Mouse (Mus musculus) lung, embryonic 15.5 days (tissue): ENCODE measurements around the gene Miox. TPM values are rescaled to one million over a fixed set of nuclear protein-coding genes. Genes with fewer than 3 reads are reported as not detected.
A peak's percentile ranks its signal among the peaks of the same experiment; 100 is the strongest.

Experiments
- ATAC-seq: fragments of 200-750 bp; cut with Nextera tagmentation; 2 replicates; pipeline ENCODE4 v1.8.0; 2017; ENCODE audit warnings: moderate number of reproducible peaks, borderline replicate concordance; ENCODE audit not compliant: low FRiP score, low TSS enrichment; ENCODE audit errors: extremely low read depth
- H3K27ac ChIP-seq: fragments of 300-500 bp; sonication (generic); 2 replicates; pipeline ENCODE4 v1.5.1; 2015; ENCODE audit warnings: moderate library complexity, mild to moderate bottlenecking, inconsistent platforms
- H3K27me3 ChIP-seq: fragments of 300-500 bp; sonication (generic); 2 replicates; pipeline ENCODE4 v1.6.1; 2015; ENCODE audit warnings: inconsistent platforms
- H3K36me3 ChIP-seq: fragments of 300-500 bp; sonication (generic); 2 replicates; pipeline ENCODE4 v1.6.1; 2015; ENCODE audit warnings: inconsistent platforms
- H3K4me1 ChIP-seq: fragments of 300-500 bp; sonication (generic); 2 replicates; pipeline ENCODE4 v1.6.1; 2015; ENCODE audit warnings: inconsistent platforms
- H3K4me2 ChIP-seq: fragments of 300-500 bp; sonication (generic); 2 replicates; pipeline ENCODE4 v1.6.1; 2015; ENCODE audit warnings: inconsistent platforms, mild to moderate bottlenecking, moderate library complexity
- H3K4me3 ChIP-seq: fragments of 300-500 bp; sonication (generic); 2 replicates; pipeline ENCODE4 v1.5.1; 2015; ENCODE audit warnings: mild to moderate bottlenecking, inconsistent platforms
- H3K9ac ChIP-seq: fragments of 300-500 bp; sonication (generic); 2 replicates; pipeline ENCODE4 v1.6.1; 2015; ENCODE audit warnings: inconsistent platforms
- H3K9me3 ChIP-seq: fragments of 300-500 bp; sonication (generic); 2 replicates; pipeline ENCODE4 v1.6.1; 2016; ENCODE audit warnings: inconsistent platforms
- WGBS: fragments of 180-500 bp; shearing (Covaris S2); methylation state at CpG from one replicate; pipeline ENCODE4 v1.1.7; 2015; 5-methylcytosine and 5-hydroxymethylcytosine counted together
- polyA plus RNA-seq: library from polyadenylated mRNA; unstranded; fragments of >200 nt; fragmentation: Nextera tagmentation; extraction: Ambion mirVana; gene quantifications from 2 replicates; pipeline ENCODE4 v1.2.1, GENCODE M21; 2015

Miox gene
- polyA plus RNA-seq = not detected in 2 replicates

DNA sequence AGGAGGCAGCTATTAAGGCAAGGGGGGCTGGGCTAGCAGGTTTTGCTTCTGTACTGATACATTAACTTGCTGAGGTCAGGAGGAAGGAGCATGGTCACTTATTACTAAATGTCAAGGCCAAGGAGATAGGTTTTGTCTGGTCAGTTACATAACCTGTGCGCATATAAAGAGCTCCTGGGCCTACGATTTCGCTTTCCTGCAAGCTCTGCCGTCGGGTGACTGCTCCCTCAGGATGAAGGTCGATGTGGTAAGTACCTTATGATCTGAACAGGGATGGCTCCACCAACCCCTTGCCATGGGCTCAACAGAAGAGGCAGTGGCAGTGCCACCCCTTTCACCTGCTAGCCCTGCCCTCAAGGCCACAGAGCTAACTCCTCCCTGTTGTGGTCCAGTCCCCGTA lies at the start of gene Miox:
Gene Miox (plus strand): TSS at position 128 of the 400 bp plus-strand sequence.
- Histone ChIP-seq H3K27ac (no peak within 1 kb of the TSS), H3K4me3 (no peak within 1 kb of the TSS), H3K36me3 (no peaks in the 10 kb centered on the region), H3K4me2 (no peak within 1 kb of the TSS), H3K4me1 (no peaks in the 10 kb centered on the region), H3K9me3 (no peaks in the 10 kb centered on the region), H3K27me3 (no peaks in the 10 kb centered on the region), H3K9ac (no peak within 1 kb of the TSS)
- WGBS = 78% methylated on average over 7 of the region's 7 CpGs
- ATAC-seq = no peak

DNA sequence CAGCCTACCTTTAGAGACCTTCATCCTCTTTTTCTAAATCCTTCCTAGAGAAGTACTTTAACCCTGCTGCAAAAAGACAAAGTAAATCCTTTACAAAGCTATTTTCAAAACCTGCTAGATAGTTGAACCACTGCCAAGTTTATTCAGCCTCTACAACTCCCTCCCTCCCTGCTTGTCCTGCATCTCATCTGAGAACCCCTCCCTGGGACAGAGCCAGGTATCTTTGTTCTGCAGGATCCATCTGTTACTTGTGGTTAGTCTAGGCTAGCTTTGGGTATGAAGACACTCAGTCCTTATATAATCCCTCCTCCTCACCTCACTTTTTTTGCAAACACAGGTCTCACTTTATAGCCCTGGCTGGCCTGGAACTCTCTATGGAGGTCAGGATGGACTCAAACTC lies 49.2 kb upstream of the Miox start:
- Histone ChIP-seq H3K9ac (no peak overlapping the region), H3K4me1 (no peaks in the 10 kb centered on the region), H3K4me2 (no peak overlapping the region), H3K36me3 (peaks cover 77% of the 10 kb centered on the region), H3K9me3 (no peaks in the 10 kb centered on the region), H3K27me3 (no peaks in the 10 kb centered on the region), H3K27ac (no peak overlapping the region), H3K4me3 (no peak overlapping the region)
- ATAC-seq = no peak

DNA sequence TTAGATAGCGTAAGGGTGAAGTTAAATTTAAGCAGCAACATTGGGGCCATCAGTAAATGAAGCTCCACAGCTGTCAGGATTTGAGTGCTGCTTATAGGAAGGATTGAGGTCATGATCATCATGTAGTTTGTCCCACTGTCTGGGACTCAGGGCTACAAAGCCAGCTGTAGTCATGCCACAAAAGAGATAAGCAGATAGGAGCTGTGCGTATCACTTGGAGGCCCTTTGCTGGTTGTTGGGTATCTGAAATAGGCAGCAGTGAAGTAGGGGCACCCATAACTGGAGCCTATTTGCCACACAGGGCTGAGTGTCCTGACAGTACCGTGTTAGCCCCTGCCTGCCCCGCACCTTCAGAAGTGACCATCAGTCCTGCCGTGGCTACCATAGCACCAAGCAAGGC lies 48.7 kb upstream of the Miox start:
- no peak for ATAC-seq
- peaks cover 77% of the 10 kb centered on the region for H3K36me3 ChIP-seq

DNA sequence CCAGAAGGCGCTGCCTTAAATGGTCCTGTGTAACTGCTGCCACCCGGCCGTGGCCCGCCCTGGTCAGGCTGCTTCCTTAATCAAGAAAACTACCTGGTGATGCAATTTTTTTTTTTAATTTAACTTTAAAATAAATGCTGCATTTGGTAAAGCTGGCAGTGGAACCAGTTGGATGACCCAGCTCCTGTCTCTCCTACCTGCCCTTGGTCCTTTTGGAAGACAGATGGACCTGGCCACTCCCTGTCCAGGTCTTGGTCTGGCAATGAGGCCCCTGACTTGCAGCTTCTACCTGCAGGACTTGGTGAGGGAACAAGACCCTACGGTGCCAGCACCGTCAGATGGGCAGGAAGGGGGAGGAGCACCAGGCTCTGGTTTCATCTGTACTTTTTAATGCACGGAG lies 48.1 kb upstream of the Miox start:
- 80% methylated on average over 7 of the region's 7 CpGs for WGBS
- H3K4me3 ChIP-seq = no peak overlapping the region
- no peak for ATAC-seq
- H3K9ac ChIP-seq = no peak overlapping the region
- no peaks in the 10 kb centered on the region for H3K4me1 ChIP-seq
- no peak overlapping the region for H3K4me2 ChIP-seq
- H3K9me3 ChIP-seq = no peaks in the 10 kb centered on the region
- H3K36me3 ChIP-seq = peaks cover 75% of the 10 kb centered on the region
- no peaks in the 10 kb centered on the region for H3K27me3 ChIP-seq
- H3K27ac ChIP-seq = no peak overlapping the region

More for the DNA sequence above, 48.7 kb upstream of the Miox start:
- 89% methylated on average over 5 of the region's 5 CpGs for WGBS
- Histone ChIP-seq H3K27ac (no peak overlapping the region), H3K4me2 (no peak overlapping the region), H3K4me1 (no peaks in the 10 kb centered on the region), H3K4me3 (no peak overlapping the region), H3K9me3 (no peaks in the 10 kb centered on the region), H3K9ac (no peak overlapping the region), H3K27me3 (no peaks in the 10 kb centered on the region)

DNA sequence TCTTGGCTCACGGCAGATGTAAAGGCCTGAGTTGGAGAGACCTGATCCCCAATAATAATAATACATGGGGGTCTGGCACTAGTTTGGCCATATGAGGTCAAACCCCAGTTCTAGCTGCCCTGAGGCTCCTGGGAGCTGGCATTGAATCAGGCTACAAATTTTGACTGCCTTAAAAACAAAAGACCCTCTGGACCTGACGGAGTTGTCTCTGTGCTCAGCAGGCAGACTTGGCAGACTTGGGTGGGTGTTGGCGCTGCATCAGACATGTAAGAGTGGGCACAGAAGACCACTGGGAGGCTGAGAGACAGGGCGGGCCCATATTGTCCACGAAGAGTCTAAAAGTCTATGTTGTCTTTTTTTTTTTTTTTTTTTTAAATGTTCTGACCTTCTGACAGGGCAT lies 47.6 kb upstream of the Miox start:
- Histone ChIP-seq H3K27ac (no peak overlapping the region), H3K4me2 (no peak overlapping the region), H3K9me3 (no peaks in the 10 kb centered on the region), H3K36me3 (peaks cover 74% of the 10 kb centered on the region), H3K4me1 (no peaks in the 10 kb centered on the region), H3K4me3 (no peak overlapping the region), H3K9ac (no peak overlapping the region), H3K27me3 (no peaks in the 10 kb centered on the region)
- 82% methylated on average over 5 of the region's 5 CpGs for WGBS
- ATAC-seq = no peak

DNA sequence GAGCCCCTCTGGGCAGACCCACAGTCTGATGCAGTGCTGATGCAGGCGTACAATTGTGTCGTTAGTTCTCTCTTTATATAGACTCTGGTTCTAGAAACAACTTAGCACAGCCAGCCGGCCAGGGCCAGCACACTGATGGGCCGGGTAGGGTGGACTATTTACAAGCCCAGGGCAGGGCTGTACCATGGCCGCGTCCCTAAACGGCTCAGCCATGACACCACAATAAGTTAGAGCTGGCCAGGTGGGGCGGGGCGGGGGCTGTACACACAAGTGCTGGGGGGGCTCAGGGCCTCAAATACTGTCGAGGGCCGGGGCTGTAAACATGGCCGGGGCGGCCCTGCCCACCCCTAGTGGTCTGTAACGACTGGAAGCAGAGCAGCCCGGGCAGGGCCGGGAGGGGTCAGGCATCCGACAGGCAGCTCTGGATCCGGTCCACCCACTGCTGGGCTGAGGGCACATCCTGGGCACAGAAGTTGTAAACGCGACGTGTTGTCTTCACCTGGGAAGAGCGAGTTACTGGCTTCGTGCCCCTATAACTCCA lies 45.9 kb upstream of the Miox start:
- no peaks in the 10 kb centered on the region for H3K9me3 ChIP-seq
- no peak for ATAC-seq
- peaks cover 79% of the 10 kb centered on the region for H3K36me3 ChIP-seq
- H3K27ac ChIP-seq = no peak overlapping the region
- no peaks in the 10 kb centered on the region for H3K4me1 ChIP-seq
- H3K9ac ChIP-seq = no peak overlapping the region
- H3K27me3 ChIP-seq = no peaks in the 10 kb centered on the region
- no peak overlapping the region for H3K4me2 ChIP-seq
- H3K4me3 ChIP-seq = no peak overlapping the region
- WGBS = 83% methylated on average over 23 of the region's 23 CpGs

DNA sequence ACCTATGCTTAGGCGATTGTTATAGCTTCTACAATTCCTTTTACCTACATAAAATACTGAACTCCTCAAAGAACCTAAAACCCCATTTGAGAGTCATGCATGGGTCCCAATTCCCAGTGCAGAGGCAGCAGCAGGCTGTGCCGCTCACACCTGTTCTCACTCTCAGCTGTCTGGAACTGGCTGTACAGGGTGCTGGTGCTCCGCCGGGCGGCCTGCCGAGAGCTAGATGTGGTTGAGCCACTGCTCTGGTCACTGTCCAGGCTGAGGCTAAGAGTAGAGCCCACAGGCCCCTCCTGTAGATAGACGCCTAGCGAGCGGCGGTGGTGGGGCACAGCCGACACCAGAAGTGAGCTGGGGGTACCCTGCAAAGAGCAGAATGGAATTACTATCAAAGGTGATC lies 44.7 kb upstream of the Miox start:
- Histone ChIP-seq H3K27me3 (no peaks in the 10 kb centered on the region), H3K36me3 (peaks cover 87% of the 10 kb centered on the region), H3K4me2 (no peak overlapping the region)

DNA sequence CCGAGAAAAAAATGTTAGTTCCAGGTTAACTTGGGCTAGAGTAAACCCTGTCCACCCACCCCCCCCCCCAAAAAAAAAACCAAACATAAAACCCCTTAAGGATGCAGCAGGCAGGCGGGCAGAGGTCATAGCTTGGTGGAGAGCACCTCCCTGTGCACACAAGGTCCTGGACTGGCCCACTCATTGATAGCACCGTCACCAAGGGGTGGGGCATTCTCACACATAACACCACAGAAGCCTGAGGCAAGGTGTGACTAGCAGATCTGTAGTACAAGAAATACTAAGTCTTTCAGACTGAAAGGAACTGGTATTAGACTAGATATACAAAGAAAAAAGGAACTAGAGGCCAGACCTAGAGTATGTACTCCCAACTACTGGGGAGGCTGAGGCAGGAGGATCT lies 42.7 kb upstream of the Miox start:
- WGBS = 75% methylated on average over 3 of the region's 3 CpGs
- Histone ChIP-seq H3K4me1 (peaks cover 3% of the 10 kb centered on the region; the same call in 1 of the 2 replicates), H3K27ac (no peak overlapping the region), H3K27me3 (no peaks in the 10 kb centered on the region), H3K4me3 (no peak overlapping the region), H3K9me3 (no peaks in the 10 kb centered on the region), H3K4me2 (no peak overlapping the region), H3K36me3 (peaks cover 91% of the 10 kb centered on the region), H3K9ac (no peak overlapping the region)
- no peak for ATAC-seq

More for the DNA sequence above, 44.7 kb upstream of the Miox start:
- Histone ChIP-seq H3K27ac (no peak overlapping the region), H3K4me1 (no peaks in the 10 kb centered on the region), H3K9ac (no peak overlapping the region), H3K9me3 (no peaks in the 10 kb centered on the region), H3K4me3 (no peak overlapping the region)
- WGBS = 92% methylated on average over 11 of the region's 11 CpGs
- ATAC-seq = no peak

DNA sequence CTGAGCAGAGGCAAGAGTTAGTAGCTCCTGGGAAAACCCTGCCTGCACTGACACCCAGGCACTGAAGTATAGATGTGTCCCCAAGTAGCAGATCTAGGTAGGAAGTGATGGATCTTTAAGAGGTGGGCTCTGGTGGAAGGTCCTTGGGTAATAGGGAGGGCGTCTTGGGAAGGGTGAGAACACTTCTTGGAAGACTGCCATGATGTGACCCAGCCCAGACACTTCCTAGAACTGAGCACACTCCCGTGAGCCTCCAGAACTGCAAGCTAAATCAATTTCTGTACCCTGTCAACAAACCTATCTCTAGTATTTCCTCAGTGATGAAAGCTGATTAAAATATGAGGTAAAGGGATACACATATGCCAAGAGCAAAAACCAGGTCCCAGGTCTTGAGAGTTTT lies 41.4 kb upstream of the Miox start:
- H3K36me3 ChIP-seq = peaks cover 79% of the 10 kb centered on the region
- 42% methylated on average over 2 of the region's 2 CpGs for WGBS
- ATAC-seq = no peak
- H3K9ac ChIP-seq = no peak overlapping the region
- H3K27me3 ChIP-seq = no peaks in the 10 kb centered on the region
- H3K4me2 ChIP-seq = no peak overlapping the region
- H3K9me3 ChIP-seq = no peaks in the 10 kb centered on the region
- no peak overlapping the region for H3K27ac ChIP-seq
- H3K4me3 ChIP-seq = no peak overlapping the region
- H3K4me1 ChIP-seq = peaks cover 3% of the 10 kb centered on the region; the same call in 1 of the 2 replicates

DNA sequence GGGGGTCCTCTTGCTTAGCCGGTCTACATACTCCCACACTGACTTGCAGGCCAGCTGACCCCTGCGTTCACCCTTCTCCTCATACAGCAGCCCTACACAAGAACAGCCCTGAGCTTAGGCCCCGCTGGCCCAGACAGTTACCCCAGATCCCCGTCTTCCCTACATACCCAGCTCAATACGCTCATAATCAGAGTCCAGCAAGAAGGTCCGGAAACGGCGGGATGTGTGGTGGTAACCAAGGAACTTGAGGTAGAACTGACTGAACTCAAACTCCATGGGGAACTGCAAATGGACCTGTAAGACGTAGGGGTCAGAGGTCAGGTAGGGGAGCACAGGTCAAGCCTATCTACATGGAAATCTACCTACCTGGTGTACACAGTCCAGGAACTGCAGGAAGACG lies 40.4 kb upstream of the Miox start:
- Histone ChIP-seq H3K9ac (no peak overlapping the region), H3K4me3 (no peak overlapping the region), H3K4me2 (no peak overlapping the region), H3K36me3 (peaks cover 70% of the 10 kb centered on the region), H3K9me3 (no peaks in the 10 kb centered on the region), H3K27ac (no peak overlapping the region), H3K4me1 (peaks cover 3% of the 10 kb centered on the region; the same call in 1 of the 2 replicates), H3K27me3 (no peaks in the 10 kb centered on the region)
- ATAC-seq = no peak
- 90% methylated on average over 10 of the region's 10 CpGs for WGBS

DNA sequence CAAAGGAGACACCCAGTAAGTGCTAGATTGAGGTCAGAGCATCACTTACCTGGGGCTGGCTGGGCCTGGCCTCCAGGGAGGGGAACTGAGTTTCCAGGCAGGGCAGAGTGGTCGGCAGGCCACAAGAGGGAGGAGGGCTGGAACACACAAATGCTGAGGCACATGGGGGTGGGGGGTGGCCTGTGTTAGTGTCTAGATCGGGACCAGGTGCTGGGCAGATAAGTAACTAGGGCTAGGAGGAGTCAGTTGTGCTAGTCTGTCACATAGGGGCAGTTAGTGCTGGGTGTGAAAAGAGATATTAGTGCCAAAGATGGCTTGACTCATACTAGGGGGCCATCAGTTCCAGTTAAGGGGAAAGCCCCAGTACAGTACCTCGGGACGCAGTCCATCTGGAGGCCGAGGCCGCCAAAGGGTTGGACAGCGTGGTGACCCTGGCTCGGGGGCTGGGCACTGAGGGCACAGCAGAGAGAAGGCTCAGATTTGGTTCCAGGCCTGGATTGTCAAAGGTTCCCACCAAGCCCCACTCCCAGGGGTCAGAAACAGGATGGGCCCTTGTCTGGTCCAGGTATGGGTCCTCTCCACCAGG lies 38.5 kb upstream of the Miox start:
- ATAC-seq = no peak
- Histone ChIP-seq H3K27me3 (no peaks in the 10 kb centered on the region), H3K4me2 (no peak overlapping the region)

DNA sequence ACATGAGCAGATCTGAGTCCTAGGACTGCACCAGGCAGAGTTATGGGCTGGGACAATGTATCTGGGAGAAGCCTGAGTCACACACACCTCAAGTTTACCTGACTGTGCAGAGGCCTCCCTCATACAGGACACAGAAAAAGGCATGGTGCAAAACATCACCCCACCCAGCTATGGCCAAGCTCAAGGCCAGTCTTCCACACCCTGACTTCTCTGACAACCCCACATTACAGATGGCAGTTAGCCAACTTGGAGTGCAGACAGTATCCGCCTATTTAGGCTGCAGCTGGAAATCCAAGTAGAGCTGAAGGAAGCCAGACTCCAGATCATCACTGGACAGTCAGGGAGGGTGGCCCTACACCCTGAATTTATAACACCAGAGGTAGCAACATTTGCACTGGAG lies 37.7 kb upstream of the Miox start:
- WGBS = 39% methylated on average over 1 of the region's 1 CpGs
- peak; percentile 68; the same call in 1 of the 2 replicates for ATAC-seq
- Histone ChIP-seq H3K9me3 (no peaks in the 10 kb centered on the region), H3K27ac (no peak overlapping the region), H3K4me3 (no peak overlapping the region), H3K36me3 (peaks cover 72% of the 10 kb centered on the region), H3K4me2 (no peak overlapping the region), H3K4me1 (peaks cover 3% of the 10 kb centered on the region; the same call in 1 of the 2 replicates), H3K27me3 (no peaks in the 10 kb centered on the region), H3K9ac (no peak overlapping the region)

More for the DNA sequence above, 38.5 kb upstream of the Miox start:
- no peak overlapping the region for H3K27ac ChIP-seq
- H3K36me3 ChIP-seq = peaks cover 70% of the 10 kb centered on the region
- H3K9me3 ChIP-seq = no peaks in the 10 kb centered on the region
- H3K9ac ChIP-seq = no peak overlapping the region
- WGBS = 72% methylated on average over 8 of the region's 8 CpGs
- H3K4me1 ChIP-seq = peaks cover 3% of the 10 kb centered on the region; the same call in 1 of the 2 replicates
- H3K4me3 ChIP-seq = no peak overlapping the region
